Mouse (Mus musculus) stomach, postnatal 0 days (tissue): ENCODE data around the gene Lrrc45. TPM values are rescaled to one million over a fixed set of nuclear protein-coding genes. Genes with fewer than 3 reads are reported as not detected.
"Not testable (repeated sequence)": the region's sequence is repeated elsewhere in the genome, so short reads cannot be mapped to it uniquely, and the experiment has no call there.

Source experiments
- ATAC-seq: fragments of 200-750 bp; cut with Nextera tagmentation; 2 replicates; pipeline ENCODE4 v1.8.0; 2017; ENCODE audit not compliant: low FRiP score, low TSS enrichment
- DNase-seq: peaks from one replicate; pipeline ENCODE4 v3.0.0-alpha.2; 2016; ENCODE audit warnings: low spot score
- H3K27ac ChIP-seq: fragments of 300-500 bp; sonication (generic); replicated peaks from 2 replicates; pipeline ENCODE4 v1.5.1; 2014; ENCODE audit warnings: mild to moderate bottlenecking, control low read depth
- H3K27me3 ChIP-seq: fragments of 300-500 bp; sonication (generic); 2 replicates; pipeline ENCODE4 v1.6.1; 2014; ENCODE audit warnings: low read length; ENCODE audit not compliant: control insufficient read depth, insufficient read depth
- H3K36me3 ChIP-seq: fragments of 300-500 bp; sonication (generic); 2 replicates; pipeline ENCODE4 v1.6.1; 2014; ENCODE audit warnings: low read length, mixed read lengths; ENCODE audit not compliant: control insufficient read depth, insufficient read depth
- H3K4me1 ChIP-seq: fragments of 300-500 bp; sonication (generic); replicated peaks from 2 replicates; pipeline ENCODE4 v1.6.1; 2014; ENCODE audit warnings: antibody characterized with exemption; ENCODE audit not compliant: control insufficient read depth, insufficient read depth
- H3K4me2 ChIP-seq: fragments of 300-500 bp; sonication (generic); replicated peaks from 2 replicates; pipeline ENCODE4 v1.6.1; 2014; ENCODE audit warnings: low read depth, mild to moderate bottlenecking, control low read depth, moderate library complexity
- H3K4me3 ChIP-seq: fragments of 300-500 bp; sonication (generic); 2 replicates; pipeline ENCODE4 v1.5.1; 2014; ENCODE audit warnings: low read depth, low read length, control low read depth
- H3K9ac ChIP-seq: fragments of 300-500 bp; sonication (generic); 2 replicates; pipeline ENCODE4 v1.6.1; 2014; ENCODE audit warnings: mild to moderate bottlenecking, low read length, control low read depth, mixed read lengths
- H3K9me3 ChIP-seq: fragments of 300-500 bp; sonication (generic); 2 replicates; pipeline ENCODE4 v1.6.1; 2016; ENCODE audit warnings: low read length; ENCODE audit not compliant: control insufficient read depth
- CTCF ChIP-seq: IDR thresholded peaks from 2 replicates; pipeline ENCODE4 v1.5.1; 2016; ENCODE audit warnings: antibody characterized with exemption, low read depth, mild to moderate bottlenecking, moderate library complexity
- EP300 ChIP-seq: optimal IDR thresholded peaks from 2 replicates; pipeline ENCODE3; 2016; ENCODE audit warnings: antibody characterized with exemption
- WGBS: fragments of 180-500 bp; shearing (Covaris S2); extraction: QIAGEN DNeasy Blood & Tissue Kit; methylation state at CpG from one replicate; pipeline ENCODE4 v1.1.7; 2014; 5-methylcytosine and 5-hydroxymethylcytosine counted together
- polyA plus RNA-seq: library from polyadenylated mRNA; unstranded; fragments of >200 nt; fragmentation: Nextera tagmentation; extraction: Ambion mirVana; gene quantifications from 2 replicates; pipeline ENCODE4 v1.2.1, GENCODE M21; 2015

Lrrc45 gene
- polyA plus RNA-seq, 1 experiment from 2014 or later = 18.7 TPM

- H3K9me3 ChIP-seq = no peaks in the 10 kb centered on the region
- 0 out of 2 replicates have a peak, but pooled peaks cover 5% of the 10 kb centered on the region for H3K4me1 ChIP-seq
- H3K4me2 ChIP-seq = peak within 1 kb of the TSS; percentile 71
- peak within 1 kb of the TSS; percentile 51 for H3K4me3 ChIP-seq
- under 1% methylated on average over 14 of the region's 14 CpGs for WGBS
- TF ChIP-seq EP300 (no peak), CTCF (peak; percentile 73)
- peak; percentile 95 for DNase-seq
- H3K36me3 ChIP-seq = no peaks in the 10 kb centered on the region
- no peaks in the 10 kb centered on the region for H3K27me3 ChIP-seq
- 0 out of 2 replicates have a peak within 1 kb of the TSS, but pooled peaks have one; percentile 24 for H3K27ac ChIP-seq
- H3K9ac ChIP-seq = peak within 1 kb of the TSS; percentile 56
- peak; percentile 90 for ATAC-seq
Observed at GRCm38 (mm10) chr11:120727169-120727527, 13.4 kb downstream of the Lrrc45 start, which contains the start of gene Dcxr. Gene Dcxr, minus strand, starts transcription at chr11:120727281.

DNA sequence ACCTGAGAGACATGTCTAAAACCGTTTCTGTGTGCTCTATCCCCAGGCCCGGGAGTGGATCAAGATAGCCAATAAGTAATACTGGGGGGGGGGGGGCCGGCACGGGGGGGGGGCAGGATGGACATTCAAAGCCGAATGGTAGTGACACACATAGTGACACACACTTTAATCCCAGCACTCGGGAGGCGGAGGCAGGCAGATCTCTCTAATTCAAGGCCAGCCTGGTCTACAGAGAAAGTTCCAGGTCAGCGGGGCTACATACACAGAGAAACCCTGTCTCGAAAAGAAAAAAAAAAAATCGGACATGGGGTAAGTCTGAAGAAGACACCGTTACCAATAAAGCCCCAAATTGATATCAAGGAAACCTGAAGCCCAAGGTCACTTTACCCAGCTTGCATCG, 13.8 kb downstream of the Lrrc45 start:
- H3K27me3 ChIP-seq = no peaks in the 10 kb centered on the region
- H3K36me3 ChIP-seq = no peaks in the 10 kb centered on the region
- H3K4me1 ChIP-seq = 0 out of 2 replicates have a peak, but pooled peaks cover 5% of the 10 kb centered on the region
- H3K9ac ChIP-seq = no peak overlapping the region
- no peak overlapping the region for H3K4me2 ChIP-seq
- no peak for TF ChIP-seq CTCF
- TF ChIP-seq EP300 = no peak
- ATAC-seq = no peak
- DNase-seq = no peak
- H3K9me3 ChIP-seq = no peaks in the 10 kb centered on the region
- no peak overlapping the region for H3K27ac ChIP-seq
- 64% methylated on average over 12 of the region's 12 CpGs for WGBS
- no peak overlapping the region for H3K4me3 ChIP-seq

GRCm38 (mm10) chr11:120728530-120729240, 15.0 kb downstream of the Lrrc45 start:
- H3K4me1 ChIP-seq = 0 out of 2 replicates have a peak, but pooled peaks cover 5% of the 10 kb centered on the region
- no peaks in the 10 kb centered on the region for H3K36me3 ChIP-seq
- H3K27me3 ChIP-seq = no peaks in the 10 kb centered on the region
- no peak for TF ChIP-seq EP300
- TF ChIP-seq CTCF = no peak
- no peaks in the 10 kb centered on the region for H3K9me3 ChIP-seq
- no peak overlapping the region for H3K4me3 ChIP-seq
- 68% methylated on average over 11 of the region's 11 CpGs for WGBS
- H3K9ac ChIP-seq = no peak overlapping the region
- DNase-seq = no peak
- 0 out of 2 replicates have a peak overlapping the region, but pooled peaks have one; percentile 8 for H3K27ac ChIP-seq
- no peak for ATAC-seq
- no peak overlapping the region for H3K4me2 ChIP-seq

GRCm38 (mm10) chr11:120729432-120730050, 15.8 kb downstream of the Lrrc45 start:
- not testable (repeated sequence) for H3K4me3 ChIP-seq, H3K27me3 ChIP-seq, H3K9me3 ChIP-seq, H3K9ac ChIP-seq, H3K27ac ChIP-seq, H3K36me3 ChIP-seq, H3K4me1 ChIP-seq
- WGBS = 3% methylated on average over 17 of the region's 21 CpGs
- H3K4me2 ChIP-seq = peak overlapping the region; percentile 23; the same call in 1 of the 2 replicates
- ATAC-seq (peak; percentile 48), DNase-seq (peak; percentile 86)

- 80% methylated on average over 10 of the region's 10 CpGs for WGBS
- Histone ChIP-seq H3K36me3 (no peaks in the 10 kb centered on the region), H3K9ac (peak overlapping the region; percentile 18; the same call in 1 of the 2 replicates), H3K4me2 (0 out of 2 replicates have a peak overlapping the region, but pooled peaks have one; percentile 17), H3K4me1 (0 out of 2 replicates have a peak, but pooled peaks cover 5% of the 10 kb centered on the region), H3K9me3 (no peaks in the 10 kb centered on the region), H3K27me3 (no peaks in the 10 kb centered on the region), H3K4me3 (no peak overlapping the region), H3K27ac (no peak overlapping the region; the same call in 1 of the 2 replicates)
- no peak for ATAC-seq
- no peak for DNase-seq
- TF ChIP-seq EP300 (no peak), CTCF (no peak)
Observed at GRCm38 (mm10) chr11:120730331-120730870, 16.7 kb downstream of the Lrrc45 start.
